Mouse (Mus musculus): ENCODE measurements around the gene Mfsd4b5. TPM values are rescaled to one million over a fixed set of nuclear protein-coding genes. Genes with fewer than 3 reads are reported as not detected.
"Not testable (repeated sequence)": the region's sequence is repeated elsewhere in the genome, so short reads cannot be mapped to it uniquely, and the experiment has no call there.

The Mfsd4b5 gene
- not detected in 2 replicates for polyA plus RNA-seq (2012; ENCODE audit: insufficient read depth, insufficient read length, missing spikeins)

GRCm38 (mm10) chr10:39986466-39986865 lies at the start of gene Mfsd4b5:
Gene Mfsd4b5 (minus strand): TSS chr10:39986646.
- no peak within 1 kb of the TSS for H3K27ac ChIP-seq (replicated peaks; ENCODE audit: low read depth, low read length)

GRCm38 (mm10) chr10:40034956-40035355 lies 48.5 kb upstream of the Mfsd4b5 start:
- H3K4me1 ChIP-seq (ENCODE audit: control insufficient read depth, insufficient read depth, insufficient read length, low read length) = no peaks in the 10 kb centered on the region; the same call in 1 of the 2 replicates
- no peak overlapping the region for H3K4me3 ChIP-seq (ENCODE audit: insufficient read depth, low read depth, low read length)
- no peak overlapping the region for H3K27ac ChIP-seq (replicated peaks; ENCODE audit: low read depth, low read length)

More at GRCm38 (mm10) chr10:39986466-39986865, at the start of gene Mfsd4b5:
- Histone ChIP-seq H3K4me1 (ENCODE audit: control insufficient read depth, insufficient read depth, insufficient read length, low read length) (no peaks in the 10 kb centered on the region), H3K4me3 (ENCODE audit: insufficient read depth, low read depth, low read length) (no peak within 1 kb of the TSS)

GRCm38 (mm10) chr10:40032897-40033296 lies 46.5 kb upstream of the Mfsd4b5 start:
- Histone ChIP-seq H3K4me3 (ENCODE audit: insufficient read depth, low read depth, low read length) (no peak overlapping the region), H3K4me1 (ENCODE audit: control insufficient read depth, insufficient read depth, insufficient read length, low read length) (no peaks in the 10 kb centered on the region; the same call in 1 of the 2 replicates), H3K27ac (replicated peaks; ENCODE audit: low read depth, low read length) (no peak overlapping the region)

- no peak overlapping the region for H3K27ac ChIP-seq (replicated peaks; ENCODE audit: low read depth, low read length)
- H3K4me1 ChIP-seq (ENCODE audit: control insufficient read depth, insufficient read depth, insufficient read length, low read length) = no peaks in the 10 kb centered on the region
- no peak overlapping the region for H3K4me3 ChIP-seq (ENCODE audit: insufficient read depth, low read depth, low read length)
Measured at GRCm38 (mm10) chr10:40030716-40031115, 44.3 kb upstream of the Mfsd4b5 start.

GRCm38 (mm10) chr10:40029610-40030009 lies 43.2 kb upstream of the Mfsd4b5 start:
- Histone ChIP-seq H3K27ac (replicated peaks; ENCODE audit: low read depth, low read length) (no peak overlapping the region), H3K4me3 (ENCODE audit: insufficient read depth, low read depth, low read length) (no peak overlapping the region), H3K4me1 (ENCODE audit: control insufficient read depth, insufficient read depth, insufficient read length, low read length) (no peaks in the 10 kb centered on the region)

GRCm38 (mm10) chr10:40028091-40028490 lies 41.6 kb upstream of the Mfsd4b5 start:
- Histone ChIP-seq H3K4me1 (ENCODE audit: control insufficient read depth, insufficient read depth, insufficient read length, low read length) (no peaks in the 10 kb centered on the region), H3K27ac (replicated peaks; ENCODE audit: low read depth, low read length) (no peak overlapping the region), H3K4me3 (ENCODE audit: insufficient read depth, low read depth, low read length) (no peak overlapping the region)

GRCm38 (mm10) chr10:40026546-40026945 lies 40.1 kb upstream of the Mfsd4b5 start:
- Histone ChIP-seq H3K27ac (replicated peaks; ENCODE audit: low read depth, low read length) (no peak overlapping the region), H3K4me1 (ENCODE audit: control insufficient read depth, insufficient read depth, insufficient read length, low read length) (no peaks in the 10 kb centered on the region), H3K4me3 (ENCODE audit: insufficient read depth, low read depth, low read length) (no peak overlapping the region)

GRCm38 (mm10) chr10:40025560-40025959 lies 39.1 kb upstream of the Mfsd4b5 start:
- Histone ChIP-seq H3K27ac (replicated peaks; ENCODE audit: low read depth, low read length) (no peak overlapping the region), H3K4me3 (ENCODE audit: insufficient read depth, low read depth, low read length) (no peak overlapping the region)

GRCm38 (mm10) chr10:40024554-40025428 lies 38.3 kb upstream of the Mfsd4b5 start, which contains the start of gene Mfsd4b1:
Gene Mfsd4b1 (minus strand): TSS chr10:40025268.
- Histone ChIP-seq H3K4me3 (ENCODE audit: insufficient read depth, low read depth, low read length) (peak within 1 kb of the TSS; percentile 74), H3K4me1 (ENCODE audit: control insufficient read depth, insufficient read depth, insufficient read length, low read length) (peaks cover 5% of the 10 kb centered on the region; the same call in 1 of the 2 replicates), H3K27ac (replicated peaks; ENCODE audit: low read depth, low read length) (peak within 1 kb of the TSS; percentile 83)

More at GRCm38 (mm10) chr10:40025560-40025959, 39.1 kb upstream of the Mfsd4b5 start:
- H3K4me1 ChIP-seq (ENCODE audit: control insufficient read depth, insufficient read depth, insufficient read length, low read length) = no peaks in the 10 kb centered on the region

GRCm38 (mm10) chr10:40020401-40020800 lies 34.0 kb upstream of the Mfsd4b5 start:
- Histone ChIP-seq H3K27ac (replicated peaks; ENCODE audit: low read depth, low read length) (0 out of 2 replicates have a peak overlapping the region, but pooled peaks have one; percentile 85), H3K4me1 (ENCODE audit: control insufficient read depth, insufficient read depth, insufficient read length, low read length) (peaks cover 5% of the 10 kb centered on the region; the same call in 1 of the 2 replicates), H3K4me3 (ENCODE audit: insufficient read depth, low read depth, low read length) (no peak overlapping the region)

GRCm38 (mm10) chr10:40019492-40019891 lies 33.0 kb upstream of the Mfsd4b5 start:
- H3K4me3 ChIP-seq (ENCODE audit: insufficient read depth, low read depth, low read length) = no peak overlapping the region
- peaks cover 5% of the 10 kb centered on the region; the same call in 1 of the 2 replicates for H3K4me1 ChIP-seq (ENCODE audit: control insufficient read depth, insufficient read depth, insufficient read length, low read length)
- H3K27ac ChIP-seq (replicated peaks; ENCODE audit: low read depth, low read length) = peak overlapping the region; percentile 85

- H3K4me3 ChIP-seq (ENCODE audit: insufficient read depth, low read depth, low read length) = no peak overlapping the region
- no peak overlapping the region; the same call in 1 of the 2 replicates for H3K27ac ChIP-seq (replicated peaks; ENCODE audit: low read depth, low read length)
- H3K4me1 ChIP-seq (ENCODE audit: control insufficient read depth, insufficient read depth, insufficient read length, low read length) = peaks cover 5% of the 10 kb centered on the region; the same call in 1 of the 2 replicates
Measured at GRCm38 (mm10) chr10:40018261-40018860, 31.9 kb upstream of the Mfsd4b5 start.

- Histone ChIP-seq H3K4me3 (ENCODE audit: insufficient read depth, low read depth, low read length) (no peak overlapping the region), H3K4me1 (ENCODE audit: control insufficient read depth, insufficient read depth, insufficient read length, low read length) (no peaks in the 10 kb centered on the region), H3K27ac (replicated peaks; ENCODE audit: low read depth, low read length) (no peak overlapping the region)
Measured at GRCm38 (mm10) chr10:40009591-40009990, 23.1 kb upstream of the Mfsd4b5 start.

- H3K4me1 ChIP-seq (ENCODE audit: control insufficient read depth, insufficient read depth, insufficient read length, low read length); H3K27ac ChIP-seq (replicated peaks; ENCODE audit: low read depth, low read length); H3K4me3 ChIP-seq (ENCODE audit: insufficient read depth, low read depth, low read length): not testable (repeated sequence)
Measured at GRCm38 (mm10) chr10:40008847-40009246, 22.4 kb upstream of the Mfsd4b5 start.

GRCm38 (mm10) chr10:40007953-40008352 lies 21.5 kb upstream of the Mfsd4b5 start:
- Histone ChIP-seq H3K4me1 (ENCODE audit: control insufficient read depth, insufficient read depth, insufficient read length, low read length) (no peaks in the 10 kb centered on the region), H3K4me3 (ENCODE audit: insufficient read depth, low read depth, low read length) (no peak overlapping the region), H3K27ac (replicated peaks; ENCODE audit: low read depth, low read length) (no peak overlapping the region)
